Mouse (Mus musculus): ENCODE results near the gene Pbrm1.

Gene Pbrm1

GRCm38 (mm10) chr14:31133023-31133665, 114.2 kb downstream of the Pbrm1 start:
- no peak for DNase-seq (ENCODE audit: low spot score in 2 of 2)

GRCm38 (mm10) chr14:31134015-31135000, 115.4 kb downstream of the Pbrm1 start:
- DNase-seq (ENCODE audit: low spot score in 2 of 2): no peak

- no peak for DNase-seq (ENCODE audit: low spot score in 2 of 2)
These were observed 116.8 kb downstream of the Pbrm1 start for GRCm38 (mm10) chr14:31135495-31136410.

- DNase-seq (ENCODE audit: low spot score in 2 of 2): no peak
These were observed 117.7 kb downstream of the Pbrm1 start for GRCm38 (mm10) chr14:31136411-31137280.

- DNase-seq (ENCODE audit: low spot score in 2 of 2): no peak
These were observed 118.3 kb downstream of the Pbrm1 start for GRCm38 (mm10) chr14:31137281-31137595.

GRCm38 (mm10) chr14:31137791-31138190, 118.9 kb downstream of the Pbrm1 start:
- DNase-seq (ENCODE audit: low spot score in 2 of 2): no peak

- no peak for DNase-seq (ENCODE audit: low spot score in 2 of 2)
These were observed 119.4 kb downstream of the Pbrm1 start for GRCm38 (mm10) chr14:31138219-31138896.

GRCm38 (mm10) chr14:31138897-31139429, 120.0 kb downstream of the Pbrm1 start:
- no peak for DNase-seq (ENCODE audit: low spot score in 2 of 2)

- DNase-seq (ENCODE audit: low spot score in 2 of 2): no peak
These were observed 120.7 kb downstream of the Pbrm1 start for GRCm38 (mm10) chr14:31139666-31140065.

GRCm38 (mm10) chr14:31140141-31140540, 121.2 kb downstream of the Pbrm1 start:
- DNase-seq (ENCODE audit: low spot score in 2 of 2): no peak

GRCm38 (mm10) chr14:31141011-31141410, 122.1 kb downstream of the Pbrm1 start:
- DNase-seq (ENCODE audit: low spot score in 2 of 2): no peak

GRCm38 (mm10) chr14:31145694-31146093, 126.8 kb downstream of the Pbrm1 start:
- DNase-seq (ENCODE audit: low spot score in 2 of 2): no peak

- no peak for DNase-seq (ENCODE audit: low spot score in 2 of 2)
These were observed 141.5 kb downstream of the Pbrm1 start for GRCm38 (mm10) chr14:31160196-31161150.

- no peak for DNase-seq (ENCODE audit: low spot score in 2 of 2)
These were observed 142.3 kb downstream of the Pbrm1 start for GRCm38 (mm10) chr14:31161191-31161590.

- DNase-seq (ENCODE audit: low spot score in 2 of 2): no peak
These were observed 142.7 kb downstream of the Pbrm1 start for GRCm38 (mm10) chr14:31161638-31162037.

- no peak for DNase-seq (ENCODE audit: low spot score in 2 of 2)
These were observed 145.1 kb downstream of the Pbrm1 start for GRCm38 (mm10) chr14:31164067-31164466.

GRCm38 (mm10) chr14:31165010-31165409, 146.1 kb downstream of the Pbrm1 start:
- DNase-seq (ENCODE audit: low spot score in 2 of 2): no peak

GRCm38 (mm10) chr14:31165458-31165857, 146.5 kb downstream of the Pbrm1 start:
- DNase-seq (ENCODE audit: low spot score in 2 of 2): no peak

All from right cerebral cortex, postnatal 36 days (tissue).